Mouse (Mus musculus) liver, embryonic 12.5 days (tissue): Measurements from ENCODE around the gene Bahcc1. TPM values are rescaled to one million over a fixed set of nuclear protein-coding genes. Genes with fewer than 3 reads are reported as not detected.
A peak's percentile ranks its signal among the peaks of the same experiment; 100 is the strongest.

Source experiments
- ATAC-seq: fragments of 200-750 bp; cut with Nextera tagmentation; 2 replicates; pipeline ENCODE4 v1.8.0; 2017; ENCODE audit warnings: moderate number of reproducible peaks, mild to moderate bottlenecking, moderate library complexity
- H3K27ac ChIP-seq: fragments of 300-500 bp; sonication (generic); 2 replicates; pipeline ENCODE4 v1.5.1; 2016; ENCODE audit warnings: mild to moderate bottlenecking
- H3K27me3 ChIP-seq: fragments of 300-500 bp; sonication (generic); replicated peaks from 2 replicates; pipeline ENCODE4 v1.6.1; 2016; ENCODE audit warnings: mild to moderate bottlenecking, moderate library complexity
- H3K36me3 ChIP-seq: fragments of 300-500 bp; sonication (generic); 2 replicates; pipeline ENCODE4 v1.6.1; 2016; ENCODE audit warnings: mild to moderate bottlenecking, moderate library complexity
- H3K4me1 ChIP-seq: fragments of 300-500 bp; sonication (generic); 2 replicates; pipeline ENCODE4 v1.6.1; 2016
- H3K4me2 ChIP-seq: fragments of 300-500 bp; sonication (generic); 2 replicates; pipeline ENCODE4 v1.6.1; 2016; ENCODE audit warnings: mild to moderate bottlenecking, moderate library complexity
- H3K4me3 ChIP-seq: fragments of 300-500 bp; sonication (generic); 2 replicates; pipeline ENCODE4 v1.5.1; 2016; ENCODE audit warnings: mild to moderate bottlenecking, moderate library complexity
- H3K9ac ChIP-seq: fragments of 300-500 bp; sonication (generic); 2 replicates; pipeline ENCODE4 v1.6.1; 2016; ENCODE audit warnings: mild to moderate bottlenecking, moderate library complexity
- H3K9me3 ChIP-seq: fragments of 300-500 bp; sonication (generic); replicated peaks from 2 replicates; pipeline ENCODE4 v1.6.1; 2016; ENCODE audit warnings: mild to moderate bottlenecking, moderate library complexity
- WGBS: fragments of 180-500 bp; shearing (Covaris S2); methylation state at CpG from one replicate; pipeline ENCODE4 v1.1.7; 2016; ENCODE audit not compliant: insufficient replicate concordance; 5-methylcytosine and 5-hydroxymethylcytosine counted together
- polyA plus RNA-seq: library from polyadenylated mRNA; unstranded; fragments of >200 nt; fragmentation: Nextera tagmentation; extraction: Ambion mirVana; gene quantifications from 2 replicates; pipeline ENCODE4 v1.2.1, GENCODE M21; 2016

The Bahcc1 gene
- polyA plus RNA-seq, 1 experiment from 2014 or later: 3.5 TPM

GRCm38 (mm10) chr11:120259792-120260768 is 27.3 kb downstream of the Bahcc1 start:
- no peak overlapping the region for H3K27ac ChIP-seq
- no peaks in the 10 kb centered on the region for H3K9me3 ChIP-seq
- no peak for ATAC-seq
- WGBS: 71% methylated on average over 25 of the region's 25 CpGs
- H3K36me3 ChIP-seq: no peaks in the 10 kb centered on the region
- no peak overlapping the region for H3K4me3 ChIP-seq
- H3K4me1 ChIP-seq: peaks cover 59% of the 10 kb centered on the region
- H3K9ac ChIP-seq: no peak overlapping the region
- no peak overlapping the region for H3K4me2 ChIP-seq
- peaks cover 4% of the 10 kb centered on the region; the same call in 1 of the 2 replicates for H3K27me3 ChIP-seq

GRCm38 (mm10) chr11:120260769-120261150 is 28.0 kb downstream of the Bahcc1 start:
- H3K9ac ChIP-seq: no peak overlapping the region
- peaks cover 8% of the 10 kb centered on the region; the same call in 1 of the 2 replicates for H3K27me3 ChIP-seq
- no peaks in the 10 kb centered on the region for H3K9me3 ChIP-seq
- ATAC-seq: no peak
- no peaks in the 10 kb centered on the region for H3K36me3 ChIP-seq
- H3K4me1 ChIP-seq: peaks cover 58% of the 10 kb centered on the region
- no peak overlapping the region for H3K27ac ChIP-seq
- H3K4me3 ChIP-seq: no peak overlapping the region
- WGBS: 63% methylated on average over 6 of the region's 6 CpGs
- H3K4me2 ChIP-seq: no peak overlapping the region

- ATAC-seq: 0 out of 2 replicates have a peak, but pooled peaks have one; percentile 3
- Histone ChIP-seq H3K4me3 (no peak overlapping the region), H3K36me3 (no peaks in the 10 kb centered on the region), H3K9me3 (no peaks in the 10 kb centered on the region), H3K4me1 (peaks cover 51% of the 10 kb centered on the region), H3K9ac (no peak overlapping the region), H3K27ac (no peak overlapping the region), H3K4me2 (no peak overlapping the region), H3K27me3 (peaks cover 9% of the 10 kb centered on the region; the same call in 1 of the 2 replicates)
- WGBS: 72% methylated on average over 20 of the region's 20 CpGs
These were observed 28.9 kb downstream of the Bahcc1 start for GRCm38 (mm10) chr11:120261416-120262355.

DNA sequence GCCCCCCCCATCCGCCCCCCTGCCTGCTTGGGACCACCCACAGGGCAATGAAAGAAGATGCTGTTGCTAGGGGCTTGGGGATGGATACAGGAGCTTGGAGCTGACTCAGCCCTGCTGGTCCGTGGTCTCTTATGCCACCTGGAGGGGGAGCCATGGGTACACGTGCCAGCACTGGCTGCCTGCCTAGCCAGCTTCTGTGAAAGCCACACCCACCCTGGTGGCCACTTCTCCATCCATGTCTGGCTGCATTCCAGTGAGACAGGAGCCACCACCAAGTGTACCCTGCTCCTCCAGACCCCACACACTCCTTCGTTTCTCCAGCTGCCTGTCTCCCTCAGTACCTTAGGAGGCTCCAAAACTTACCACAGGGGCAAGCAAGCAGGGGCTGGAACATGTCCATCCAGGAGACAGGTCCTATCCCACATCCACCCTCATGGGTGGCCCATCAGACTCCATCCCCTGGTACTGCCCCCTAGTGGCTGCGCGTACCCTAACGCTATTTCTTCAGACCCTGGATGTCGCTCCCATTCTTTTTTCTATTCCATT is 29.7 kb downstream of the Bahcc1 start:
- Histone ChIP-seq H3K27ac (no peak overlapping the region), H3K36me3 (no peaks in the 10 kb centered on the region), H3K27me3 (peaks cover 4% of the 10 kb centered on the region; the same call in 1 of the 2 replicates), H3K4me2 (no peak overlapping the region), H3K9ac (no peak overlapping the region), H3K9me3 (no peaks in the 10 kb centered on the region), H3K4me1 (peaks cover 46% of the 10 kb centered on the region), H3K4me3 (no peak overlapping the region)
- WGBS: 35% methylated on average over 8 of the region's 8 CpGs
- 0 out of 2 replicates have a peak, but pooled peaks have one; percentile 4 for ATAC-seq

GRCm38 (mm10) chr11:120263176-120263575 is 30.4 kb downstream of the Bahcc1 start:
- no peak overlapping the region for H3K27ac ChIP-seq
- peaks cover 47% of the 10 kb centered on the region for H3K4me1 ChIP-seq
- H3K9ac ChIP-seq: no peak overlapping the region
- H3K4me2 ChIP-seq: no peak overlapping the region
- no peaks in the 10 kb centered on the region for H3K9me3 ChIP-seq
- no peaks in the 10 kb centered on the region for H3K36me3 ChIP-seq
- ATAC-seq: no peak
- peaks cover 4% of the 10 kb centered on the region; the same call in 1 of the 2 replicates for H3K27me3 ChIP-seq
- 72% methylated on average over 3 of the region's 3 CpGs for WGBS
- no peak overlapping the region for H3K4me3 ChIP-seq

GRCm38 (mm10) chr11:120264008-120264407 is 31.3 kb downstream of the Bahcc1 start:
- no peak overlapping the region for H3K4me3 ChIP-seq
- no peaks in the 10 kb centered on the region for H3K36me3 ChIP-seq
- H3K4me1 ChIP-seq: peaks cover 51% of the 10 kb centered on the region
- ATAC-seq: no peak
- no peaks in the 10 kb centered on the region for H3K9me3 ChIP-seq
- WGBS: 70% methylated on average over 6 of the region's 6 CpGs
- H3K27ac ChIP-seq: no peak overlapping the region
- H3K9ac ChIP-seq: no peak overlapping the region
- no peak overlapping the region for H3K4me2 ChIP-seq
- peaks cover 4% of the 10 kb centered on the region; the same call in 1 of the 2 replicates for H3K27me3 ChIP-seq

GRCm38 (mm10) chr11:120265458-120265857 is 32.7 kb downstream of the Bahcc1 start:
- H3K4me1 ChIP-seq: peaks cover 56% of the 10 kb centered on the region
- H3K9ac ChIP-seq: no peak overlapping the region
- no peak overlapping the region for H3K27ac ChIP-seq
- ATAC-seq: no peak
- 54% methylated on average over 5 of the region's 5 CpGs for WGBS
- H3K4me2 ChIP-seq: no peak overlapping the region
- H3K36me3 ChIP-seq: peaks cover 2% of the 10 kb centered on the region; the same call in 1 of the 2 replicates
- H3K4me3 ChIP-seq: no peak overlapping the region
- H3K27me3 ChIP-seq: peaks cover 4% of the 10 kb centered on the region; the same call in 1 of the 2 replicates
- no peaks in the 10 kb centered on the region for H3K9me3 ChIP-seq

DNA sequence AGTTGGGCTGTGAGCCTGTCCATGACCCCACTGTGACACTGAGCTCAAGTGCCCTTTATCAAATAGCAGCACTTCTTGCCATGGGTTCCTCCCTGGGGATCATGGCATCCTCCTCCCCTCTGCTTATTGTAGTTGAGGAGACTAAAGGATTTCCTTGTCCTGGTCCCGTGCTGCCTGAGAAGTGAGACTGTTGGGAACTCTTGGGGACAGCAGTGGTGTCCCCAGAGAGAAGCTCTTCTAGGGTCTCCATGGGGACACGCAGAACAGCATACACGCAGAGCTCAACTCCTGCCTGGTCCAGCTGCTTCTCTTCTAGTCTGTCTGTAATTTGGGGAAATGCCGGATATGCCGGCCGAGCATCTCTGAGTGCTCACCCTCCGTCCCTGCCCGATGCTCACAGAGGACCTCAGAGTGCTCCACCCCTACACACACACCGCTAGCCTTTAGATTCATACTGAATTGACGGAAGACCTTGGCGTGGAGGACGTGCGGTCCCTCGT is 33.6 kb downstream of the Bahcc1 start:
- no peak overlapping the region for H3K4me3 ChIP-seq
- 0 out of 2 replicates have a peak, but pooled peaks cover 4% of the 10 kb centered on the region for H3K27me3 ChIP-seq
- H3K36me3 ChIP-seq: peaks cover 4% of the 10 kb centered on the region
- H3K4me2 ChIP-seq: no peak overlapping the region
- 88% methylated on average over 14 of the region's 14 CpGs for WGBS
- no peak for ATAC-seq
- H3K9me3 ChIP-seq: no peaks in the 10 kb centered on the region
- H3K9ac ChIP-seq: no peak overlapping the region
- peaks cover 49% of the 10 kb centered on the region for H3K4me1 ChIP-seq
- no peak overlapping the region for H3K27ac ChIP-seq

DNA sequence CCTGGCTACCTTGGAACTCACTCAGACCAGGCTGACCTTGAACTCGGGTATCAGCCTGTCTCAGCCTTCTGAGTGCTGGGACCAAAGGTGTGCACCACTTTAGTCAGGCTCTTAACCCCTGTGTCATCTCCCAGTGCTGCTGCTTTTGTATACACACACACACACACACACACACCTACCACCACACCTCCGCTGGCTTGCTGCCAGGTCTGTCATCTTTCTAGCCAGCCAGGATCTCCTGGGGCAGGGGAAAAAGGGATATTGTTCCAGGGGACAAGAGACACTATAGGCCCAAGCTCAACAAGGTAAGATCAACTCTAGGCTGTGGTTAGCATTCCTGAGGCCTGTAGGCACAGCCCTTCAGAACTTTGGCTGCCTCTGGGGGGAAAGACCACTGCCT is 34.5 kb downstream of the Bahcc1 start:
- 70% methylated on average over 2 of the region's 2 CpGs for WGBS
- peaks cover 39% of the 10 kb centered on the region for H3K4me1 ChIP-seq

GRCm38 (mm10) chr11:120267676-120268075 is 34.9 kb downstream of the Bahcc1 start:
- Histone ChIP-seq H3K36me3 (peaks cover 18% of the 10 kb centered on the region), H3K4me2 (no peak overlapping the region), H3K4me1 (peaks cover 35% of the 10 kb centered on the region), H3K9me3 (no peaks in the 10 kb centered on the region), H3K9ac (no peak overlapping the region), H3K27me3 (0 out of 2 replicates have a peak, but pooled peaks cover 4% of the 10 kb centered on the region), H3K4me3 (no peak overlapping the region), H3K27ac (no peak overlapping the region)
- 74% methylated on average over 3 of the region's 3 CpGs for WGBS
- no peak for ATAC-seq

More for the DNA sequence above, 34.5 kb downstream of the Bahcc1 start:
- no peak for ATAC-seq
- Histone ChIP-seq H3K9ac (no peak overlapping the region), H3K36me3 (peaks cover 14% of the 10 kb centered on the region), H3K4me3 (no peak overlapping the region), H3K27ac (no peak overlapping the region), H3K4me2 (no peak overlapping the region), H3K27me3 (0 out of 2 replicates have a peak, but pooled peaks cover 4% of the 10 kb centered on the region), H3K9me3 (no peaks in the 10 kb centered on the region)
